In the genomic region with DNA sequence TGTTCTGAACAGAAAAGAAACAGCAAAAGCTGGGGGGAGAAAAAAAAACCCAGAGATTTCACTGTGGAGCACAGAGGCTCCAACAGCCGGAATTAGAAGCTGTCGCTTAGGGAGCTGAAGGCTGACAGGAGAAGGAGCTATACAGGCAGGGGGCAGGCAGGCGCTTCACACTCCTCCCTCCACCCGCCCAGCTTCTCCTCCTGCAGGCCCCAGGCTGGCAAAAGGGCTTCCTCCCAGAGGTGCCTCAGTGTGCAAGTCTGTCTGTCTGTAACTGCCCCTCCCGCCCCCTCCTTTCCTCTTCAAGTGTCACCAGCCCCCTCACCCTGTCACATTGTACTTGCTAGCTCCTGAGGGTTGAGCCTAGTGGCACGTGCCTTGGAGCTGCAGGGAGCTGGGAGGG, we compare ENCODE assay signal across 18 mouse cellular contexts. TPM values are rescaled to one million over a fixed set of nuclear protein-coding genes. Genes with fewer than 3 reads are reported as not detected.
DNase-seq lines count a peak whose midpoint lies in the region; ATAC-seq and TF ChIP-seq lines count a peak whose summit lies in the region.
"Had no signal": no experiment of that assay in that cellular context is flagged by ENCODE, and none has a peak within 500 bp of the region (broad histone marks: within the 10 kb centered on the region; RNA-seq: fewer than 3 reads in every experiment).

No protein-coding gene starts in this region.

- no peak for TF ChIP-seq POLR2A in olfactory bulb, adult 2 months (IDR thresholded peaks at IDR 0.05; ENCODE audit: insufficient read depth, low read depth, low read length)

- H3K27ac ChIP-seq in heart, embryonic 16.5 days (ENCODE audit: low read length): peak overlapping the region; percentile 46
- H3K27ac ChIP-seq in olfactory bulb, adult 2 months (ENCODE audit: insufficient read depth, low read depth, low read length): peak overlapping the region; percentile 74
- H3K27ac ChIP-seq: embryonic facial prominence, embryonic 13.5 days; hindbrain, embryonic 15.5 days; stomach, postnatal 0 days had no signal

- H3K36me3 ChIP-seq in heart, embryonic 16.5 days (ENCODE audit: control insufficient read depth, insufficient read depth): no peaks in the 10 kb centered on the region
- H3K36me3 ChIP-seq: embryonic facial prominence, embryonic 13.5 days; hindbrain, embryonic 15.5 days had no signal

- WGBS in heart, embryonic 16.5 days: 10% methylated on average over 6 of the region's 6 CpGs
- WGBS in olfactory bulb, adult 2 months: 20% methylated on average over 6 of the region's 6 CpGs

- H3K9me3 ChIP-seq in heart, embryonic 16.5 days (replicated peaks; ENCODE audit: control insufficient read depth, low read length): no peaks in the 10 kb centered on the region
- H3K9me3 ChIP-seq: embryonic facial prominence, embryonic 13.5 days; hindbrain, embryonic 15.5 days had no signal

- no peak for TF ChIP-seq CTCF in olfactory bulb, adult 2 months (IDR thresholded peaks at IDR 0.05; ENCODE audit: insufficient read depth, low read depth, low read length)

- H3K4me3 ChIP-seq in heart, embryonic 16.5 days (ENCODE audit: low read length): no peak overlapping the region
- H3K4me3 ChIP-seq in olfactory bulb, adult 2 months (ENCODE audit: insufficient read depth, low read depth, low read length): no peak overlapping the region
- H3K4me3 ChIP-seq: embryonic facial prominence, embryonic 13.5 days; hindbrain, embryonic 15.5 days had no signal

- intact Hi-C loops in heart, postnatal 25 days (cut with DNase I): no loop called here

- peaks cover 61% of the 10 kb centered on the region for H3K4me1 ChIP-seq in heart, embryonic 16.5 days (ENCODE audit: control insufficient read depth, insufficient read depth, low read length)
- H3K4me1 ChIP-seq in olfactory bulb, adult 2 months (ENCODE audit: control insufficient read depth, insufficient read depth, low read length): peaks cover 74% of the 10 kb centered on the region

- ATAC-seq in heart, embryonic 16.5 days (replicated peaks; ENCODE audit: extremely low read depth, insufficient read depth, low FRiP score): peak; percentile 50
- peak; percentile 47 for ATAC-seq in common myeloid progenitor, adult 5-6 weeks (replicated peaks; ENCODE audit: low read depth, poor library complexity, severe bottlenecking)
- ATAC-seq: activated CD4-positive, CD25-positive, alpha-beta regulatory T cell, adult 4 months; midbrain, embryonic 16.5 days had no signal

- H3K9ac ChIP-seq in heart, embryonic 16.5 days (ENCODE audit: low read length): peak overlapping the region; percentile 3; the same call in 1 of the 2 replicates
- H3K9ac ChIP-seq: embryonic facial prominence, embryonic 13.5 days; hindbrain, embryonic 15.5 days had no signal

- no peak overlapping the region for H3K4me2 ChIP-seq in heart, embryonic 16.5 days (ENCODE audit: low read depth, low read length)
- H3K4me2 ChIP-seq: embryonic facial prominence, embryonic 13.5 days; hindbrain, embryonic 15.5 days had no signal

- H3K27me3 ChIP-seq in heart, embryonic 16.5 days (ENCODE audit: control insufficient read depth, insufficient read depth, low read length): peaks cover 47% of the 10 kb centered on the region

- DNase-seq in heart, postnatal 25 days (ENCODE audit: low spot score): no peak
- peak; percentile 60 for DNase-seq in right cerebral cortex, adult 18-20 months
- no peak for DNase-seq in right cerebral cortex, postnatal 25 days
- DNase-seq in embryo, embryonic 9.5 days (ENCODE audit: extremely low spot score): no peak
- DNase-seq: cerebellum, adult 9-10 months; kidney, postnatal 10 days; lung, postnatal 14 days had no signal

RNA-seq across cellular contexts. Expression of a gene that starts 2.7 kb away (rescaled TPM):
- polyA plus RNA-seq in heart, embryonic 16.5 days (2015; fragmentation: Nextera tagmentation; extraction: Ambion mirVana): 2.8 and 3.1 TPM in 2 replicates
- total RNA-seq in heart, postnatal 25 days (2021): 1 to 10 TPM; 1.8 to 3.0 TPM
- total RNA-seq in common myeloid progenitor, adult 5-6 weeks (2017): 0.09 and 0.19 TPM in 2 replicates
- not detected in 2 replicates for polyA plus RNA-seq in olfactory bulb, adult 2 months (2012; ENCODE audit: insufficient read depth, insufficient read length, low replicate concordance, missing spikeins)
- total RNA-seq: ES-E14; liver, adult 2 months had no signal
- polyA plus RNA-seq: activated CD4-positive, CD25-positive, alpha-beta regulatory T cell, adult 4 months; liver, adult 2 months; midbrain, embryonic 16.5 days; neural tube, embryonic 14.5 days had no signal

RNA-seq across cellular contexts. Expression of a gene that starts 21.8 kb away (rescaled TPM):
- 3.2 and 3.4 TPM in 2 replicates for polyA plus RNA-seq in heart, embryonic 16.5 days (2015; fragmentation: Nextera tagmentation; extraction: Ambion mirVana)
- 1 to 10 TPM; 1.9 to 2.8 TPM for total RNA-seq in heart, postnatal 25 days (2021)
- 34.5 and 42.0 TPM in 2 replicates for total RNA-seq in common myeloid progenitor, adult 5-6 weeks (2017)
- polyA plus RNA-seq in olfactory bulb, adult 2 months (2012; ENCODE audit: insufficient read depth, insufficient read length, low replicate concordance, missing spikeins): not detected in 2 replicates

RNA-seq across cellular contexts. Expression of a gene that starts 39.1 kb away (rescaled TPM):
- 45.2 and 47.3 TPM in 2 replicates for polyA plus RNA-seq in heart, embryonic 16.5 days (2015; fragmentation: Nextera tagmentation; extraction: Ambion mirVana)
- 10 to 100 TPM; 26.7 to 32.4 TPM for total RNA-seq in heart, postnatal 25 days (2021)
- total RNA-seq in common myeloid progenitor, adult 5-6 weeks (2017): 19.8 and 20.5 TPM in 2 replicates
- not detected in 2 replicates for polyA plus RNA-seq in olfactory bulb, adult 2 months (2012; ENCODE audit: insufficient read depth, insufficient read length, low replicate concordance, missing spikeins)

RNA-seq across cellular contexts. Expression of a gene that starts 43.3 kb away (rescaled TPM):
- 9.8 and 11.1 TPM in 2 replicates for polyA plus RNA-seq in heart, embryonic 16.5 days (2015; fragmentation: Nextera tagmentation; extraction: Ambion mirVana)
- 1 to 10 TPM; 6.4 to 9.9 TPM for total RNA-seq in heart, postnatal 25 days (2021)
- total RNA-seq in common myeloid progenitor, adult 5-6 weeks (2017): 1.1 and 1.7 TPM in 2 replicates
- not detected in 2 replicates for polyA plus RNA-seq in olfactory bulb, adult 2 months (2012; ENCODE audit: insufficient read depth, insufficient read length, low replicate concordance, missing spikeins)
- total RNA-seq: liver, adult 2 months had no signal
- polyA plus RNA-seq: activated CD4-positive, CD25-positive, alpha-beta regulatory T cell, adult 4 months had no signal

RNA-seq across cellular contexts. Expression of a gene that starts 56.0 kb away (rescaled TPM):
- 2.0 and 3.2 TPM in 2 replicates for polyA plus RNA-seq in heart, embryonic 16.5 days (2015; fragmentation: Nextera tagmentation; extraction: Ambion mirVana)
- total RNA-seq in heart, postnatal 25 days (2021): 10 to 100 TPM; 23.0 to 24.2 TPM
- total RNA-seq in common myeloid progenitor, adult 5-6 weeks (2017): 0.24 and 0.96 TPM in 2 replicates
- not detected in 2 replicates for polyA plus RNA-seq in olfactory bulb, adult 2 months (2012; ENCODE audit: insufficient read depth, insufficient read length, low replicate concordance, missing spikeins)
- polyA plus RNA-seq: activated CD4-positive, CD25-positive, alpha-beta regulatory T cell, adult 4 months had no signal
